Mouse (Mus musculus) gastrocnemius, postnatal 4 days (tissue): Measurements from ENCODE around the gene Steap3. TPM values are rescaled to one million over a fixed set of nuclear protein-coding genes. Genes with fewer than 3 reads are reported as not detected.

ENCODE experiments used
- DNase-seq, 2 experiments: peaks; one replicate each; pipeline ENCODE4 v3.0.0; 2021 to 2022; ENCODE audit warnings: low spot score in 2 of 2, mixed read lengths in 2 of 2
- total RNA-seq, 2 experiments: library from RNA; stranded (reverse); gene quantifications; 2 replicates each; pipeline ENCODE4 v1.2.3; 2021

The Steap3 gene
- total RNA-seq, 2 experiments from 2014 or later: 44.1 to 46.3 TPM

DNA sequence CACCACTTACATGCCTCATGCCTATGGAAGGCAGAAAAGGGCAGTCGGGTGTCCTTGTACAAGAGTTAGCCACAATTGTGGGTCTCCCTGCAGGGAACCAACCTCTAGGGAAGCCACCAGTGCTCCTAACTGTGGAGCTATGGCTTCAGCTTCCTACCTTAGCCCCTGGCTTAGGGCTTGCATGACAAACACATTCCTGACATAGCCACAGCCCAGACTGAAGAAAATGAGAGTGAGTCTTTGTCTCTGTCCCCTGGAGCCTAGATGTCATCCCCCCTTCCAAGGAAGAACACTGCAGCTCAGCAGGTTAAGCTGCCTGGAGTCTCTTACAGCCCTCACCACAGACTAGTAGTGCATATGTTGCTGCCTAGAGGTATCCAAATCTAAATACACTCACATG lies 67.7 kb downstream of the Steap3 start:
- DNase-seq: no peak

DNA sequence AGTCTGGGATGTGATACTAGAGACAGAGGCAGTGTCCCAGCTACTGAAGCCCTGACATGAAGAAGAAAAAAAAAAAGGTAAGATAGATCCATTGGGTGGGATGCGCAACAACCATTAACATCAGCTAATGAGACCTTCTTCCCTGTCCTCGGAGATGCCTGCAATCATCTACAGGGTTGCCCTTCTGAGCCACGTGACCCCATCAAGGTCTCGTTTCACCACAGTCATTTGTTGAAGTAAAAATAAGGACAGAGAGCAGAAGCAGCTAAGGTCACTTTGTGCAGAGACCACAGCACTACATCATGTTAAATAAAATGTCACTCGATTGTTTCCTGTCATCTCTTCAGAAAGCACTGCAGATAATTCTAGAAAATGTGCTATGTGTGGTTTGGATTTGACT lies 68.7 kb downstream of the Steap3 start:
- no peak for DNase-seq

DNA sequence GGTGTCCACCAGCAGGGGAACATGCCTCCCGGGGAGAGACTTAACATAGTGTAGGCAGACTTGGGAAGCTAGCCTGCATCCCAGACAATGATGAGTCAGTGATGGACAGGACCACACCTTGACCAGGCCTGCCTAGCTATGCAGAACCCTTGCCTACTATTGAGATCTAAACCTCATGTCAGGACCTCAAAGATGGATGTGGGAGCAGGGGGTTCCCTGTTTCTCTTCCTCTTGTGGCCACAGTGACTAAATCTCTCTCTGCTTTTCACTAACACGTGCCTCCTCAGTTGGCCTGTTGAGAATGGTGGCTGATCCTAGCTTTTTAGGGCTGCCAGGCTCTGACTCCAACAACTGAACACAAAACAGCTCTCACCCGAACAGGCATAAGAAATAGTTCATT lies 70.0 kb downstream of the Steap3 start:
- no peak for DNase-seq

DNA sequence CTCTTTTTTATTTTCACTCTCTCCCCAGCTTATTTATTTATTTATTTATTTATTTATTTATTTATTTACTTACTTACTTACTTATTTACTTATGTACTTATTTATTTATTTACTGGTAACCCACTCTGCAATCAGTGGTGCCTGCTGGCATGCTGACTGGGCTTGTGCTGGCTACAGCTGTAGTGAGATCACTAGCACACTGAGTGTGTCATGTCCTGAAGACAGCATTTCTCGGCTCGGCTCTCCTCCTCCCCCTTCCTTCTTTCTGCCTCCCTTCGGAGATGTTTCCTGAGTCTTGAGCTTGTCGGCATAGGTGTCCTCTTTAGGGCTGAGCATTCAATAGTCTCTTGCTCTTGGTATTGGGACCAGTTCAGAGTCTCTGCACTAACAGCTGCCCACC lies 73.6 kb downstream of the Steap3 start:
- DNase-seq: no peak

DNA sequence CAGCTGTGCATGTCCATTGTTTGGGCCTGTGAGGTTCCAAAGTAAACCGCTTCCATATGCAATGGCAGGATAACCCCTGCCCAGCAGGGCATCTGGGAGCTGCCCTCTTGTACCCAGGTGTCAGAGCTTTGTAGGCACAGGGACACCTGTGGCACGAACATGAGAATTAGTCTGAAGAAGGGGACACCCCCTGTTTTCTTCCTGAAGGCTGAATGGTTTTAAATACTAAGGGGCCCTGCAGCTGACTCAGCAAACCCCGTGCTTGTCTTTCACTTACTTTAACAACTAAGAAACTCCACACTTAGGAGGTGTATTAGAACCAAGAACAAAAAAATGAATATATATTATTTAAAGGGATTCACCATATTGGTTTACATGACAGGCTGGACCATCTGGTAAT lies 74.4 kb downstream of the Steap3 start:
- DNase-seq: no peak

DNA sequence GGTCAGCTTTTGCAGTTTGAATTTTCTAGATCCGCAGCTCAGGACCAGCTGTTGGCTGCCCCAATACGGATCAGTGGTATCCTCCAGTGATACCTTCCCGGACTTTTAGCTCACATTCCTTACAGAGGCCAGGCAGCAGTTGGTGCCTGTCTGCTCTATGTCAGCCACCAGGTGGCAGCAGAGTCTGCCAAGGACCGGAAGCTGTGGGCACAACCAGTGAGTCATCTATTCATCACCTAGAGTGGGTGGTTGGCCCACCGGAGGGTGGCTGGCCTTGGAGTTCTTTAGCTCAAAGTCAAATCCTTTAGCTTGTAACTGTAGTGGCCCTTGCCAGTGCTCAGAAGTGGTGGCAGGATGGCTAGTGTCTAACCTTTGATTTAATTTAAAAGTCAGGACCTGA lies 75.3 kb downstream of the Steap3 start:
- peak; percentile 43 to 70 for DNase-seq

DNA sequence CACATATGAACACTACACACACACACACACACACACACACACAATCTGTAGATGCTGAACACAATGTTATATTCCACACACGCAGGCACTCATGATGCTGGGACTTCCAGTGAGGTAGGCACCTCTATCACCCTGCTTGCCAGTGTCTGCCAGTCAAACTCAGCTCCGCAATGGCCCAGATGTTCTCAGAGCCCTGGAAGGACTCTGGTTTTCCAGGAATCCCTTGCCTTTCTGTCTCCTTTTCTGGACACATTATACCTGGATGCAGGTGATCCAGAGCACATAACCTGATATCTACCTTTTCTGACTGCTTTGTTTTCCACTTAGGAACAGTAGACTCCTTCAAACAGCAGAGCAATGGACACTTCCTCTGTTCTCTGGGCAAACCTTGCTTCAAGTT lies 75.8 kb downstream of the Steap3 start:
- DNase-seq: no peak

DNA sequence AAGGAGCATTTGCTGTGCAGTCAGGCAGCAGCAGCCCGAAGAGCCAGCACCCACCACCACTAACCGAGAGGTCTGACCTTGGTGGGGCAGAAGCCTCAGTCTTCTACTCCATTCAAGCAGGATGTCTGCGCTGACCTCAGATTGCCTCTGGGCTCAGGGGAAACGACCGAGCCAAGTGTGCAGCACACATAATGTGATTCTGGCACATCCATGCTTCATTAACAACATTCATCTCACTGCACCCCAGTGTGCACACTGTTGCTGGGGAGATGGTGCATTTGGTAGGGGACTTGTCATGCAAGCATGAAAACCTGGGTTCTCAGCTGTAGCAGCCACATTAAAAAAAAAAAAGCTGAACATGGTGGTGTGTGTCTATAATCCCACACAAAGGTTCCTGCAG lies 76.6 kb downstream of the Steap3 start:
- no peak for DNase-seq

DNA sequence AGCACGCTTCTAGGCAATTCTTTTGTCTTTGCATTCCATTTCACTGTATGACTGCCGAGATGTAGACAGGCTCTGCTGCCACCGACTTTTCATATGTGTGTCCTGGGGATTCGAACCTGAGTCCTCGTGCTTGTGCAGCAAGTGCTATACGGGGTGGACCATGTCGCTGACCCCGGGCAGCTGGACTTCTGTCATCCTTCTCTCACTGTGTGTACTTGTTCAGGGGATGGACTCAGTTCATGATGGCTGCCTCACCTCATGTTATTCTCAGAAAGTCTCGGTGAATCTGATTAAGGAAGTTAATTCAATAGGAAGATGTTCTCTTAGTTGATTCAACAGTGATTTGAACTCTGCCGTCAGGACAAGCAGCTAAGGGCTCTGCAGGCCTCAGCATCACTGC lies 78.9 kb downstream of the Steap3 start:
- no peak for DNase-seq

DNA sequence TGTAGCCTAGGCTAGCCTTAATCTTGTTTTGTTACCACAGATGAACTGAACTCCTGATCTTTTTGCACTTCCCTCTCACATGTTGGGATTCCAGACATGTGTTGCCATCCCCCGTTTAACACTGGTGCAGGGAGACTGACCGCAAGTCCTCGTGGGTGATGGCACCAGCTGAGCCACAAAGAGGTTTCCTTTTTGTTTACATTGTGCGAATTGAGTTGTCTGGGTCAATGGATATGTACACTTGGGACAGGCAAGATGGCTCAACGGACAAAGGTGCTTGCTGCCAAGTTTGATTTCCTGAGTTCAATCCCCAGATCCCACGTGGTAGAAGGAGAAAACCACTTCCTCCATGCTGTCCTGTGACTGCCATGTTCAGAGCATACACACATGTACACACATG lies 80.2 kb downstream of the Steap3 start:
- DNase-seq: no peak

DNA sequence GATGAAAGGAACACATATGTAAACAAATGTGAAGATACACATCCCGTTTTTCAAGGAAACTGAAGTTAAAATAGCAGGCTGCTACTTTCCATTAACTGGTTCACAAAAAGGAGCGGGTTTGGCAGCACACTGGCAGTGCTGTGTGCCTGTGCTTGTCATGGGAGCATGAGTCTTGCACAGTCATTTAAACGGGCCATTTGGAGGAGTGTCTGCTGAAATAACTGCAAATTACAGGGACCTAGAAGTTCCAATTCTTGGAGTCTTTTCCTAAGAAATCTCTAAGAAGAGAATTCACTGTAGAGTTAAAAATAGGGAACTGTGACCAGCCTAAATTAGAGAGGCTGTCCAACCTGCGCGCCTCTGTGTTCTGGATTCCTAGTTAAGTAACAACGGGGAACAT lies 81.6 kb downstream of the Steap3 start:
- no peak for DNase-seq

DNA sequence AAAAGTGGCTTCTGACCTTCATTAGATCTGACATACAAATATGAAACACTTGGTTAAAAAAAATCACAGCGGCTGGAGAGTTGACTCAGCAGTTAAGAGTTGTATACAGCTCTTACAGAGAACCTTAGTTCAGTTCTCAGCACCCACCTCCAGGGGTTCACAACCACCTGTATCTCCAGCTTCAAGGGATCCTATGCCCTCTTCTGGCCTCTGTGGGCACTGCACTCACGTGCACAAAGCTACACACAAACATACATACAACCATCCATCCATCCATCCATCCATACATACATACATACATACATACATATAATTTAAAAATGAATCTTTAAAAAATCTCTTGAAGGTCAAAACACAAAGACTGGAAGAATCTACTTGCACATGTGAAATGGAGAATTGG lies 82.2 kb downstream of the Steap3 start:
- no peak for DNase-seq

DNA sequence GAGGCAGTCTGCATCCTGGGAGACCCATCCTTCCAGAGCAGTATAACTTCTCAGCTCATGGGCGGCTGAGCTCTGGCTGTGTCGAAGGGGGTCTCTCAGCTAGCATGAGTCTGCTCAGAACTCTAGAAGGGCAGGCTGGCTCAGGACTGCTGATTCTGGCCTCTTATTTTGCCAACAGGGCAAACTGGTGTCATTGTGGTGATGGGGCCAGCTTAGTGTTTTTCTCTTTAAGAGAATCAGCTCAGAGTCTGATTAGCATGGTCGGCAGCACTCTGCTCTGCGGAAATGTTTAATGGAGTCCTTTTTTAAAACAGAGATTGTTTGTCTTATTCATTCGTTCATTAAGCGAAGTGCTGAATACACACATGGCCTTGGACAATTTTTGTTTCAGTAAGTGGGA lies 83.3 kb downstream of the Steap3 start:
- DNase-seq: no peak

DNA sequence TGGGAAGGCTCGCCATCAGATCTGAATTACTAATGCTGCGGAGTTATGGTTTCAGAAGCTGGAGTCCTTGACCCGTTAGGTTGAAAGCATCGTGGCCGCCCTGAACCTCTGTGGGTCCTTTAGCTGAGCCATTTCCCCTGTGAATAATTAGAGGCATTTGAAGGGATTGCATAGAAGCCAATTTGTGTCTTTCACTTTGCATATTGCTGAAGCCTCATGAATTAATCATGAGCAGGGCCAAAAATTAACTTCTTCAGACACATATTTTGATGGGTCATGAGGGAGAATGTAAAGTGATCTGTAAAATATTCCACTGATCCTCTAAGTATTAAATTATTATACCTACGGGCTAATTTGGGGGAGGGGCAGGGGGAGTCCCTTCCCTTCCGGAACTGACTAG lies 85.4 kb downstream of the Steap3 start:
- no peak for DNase-seq

DNA sequence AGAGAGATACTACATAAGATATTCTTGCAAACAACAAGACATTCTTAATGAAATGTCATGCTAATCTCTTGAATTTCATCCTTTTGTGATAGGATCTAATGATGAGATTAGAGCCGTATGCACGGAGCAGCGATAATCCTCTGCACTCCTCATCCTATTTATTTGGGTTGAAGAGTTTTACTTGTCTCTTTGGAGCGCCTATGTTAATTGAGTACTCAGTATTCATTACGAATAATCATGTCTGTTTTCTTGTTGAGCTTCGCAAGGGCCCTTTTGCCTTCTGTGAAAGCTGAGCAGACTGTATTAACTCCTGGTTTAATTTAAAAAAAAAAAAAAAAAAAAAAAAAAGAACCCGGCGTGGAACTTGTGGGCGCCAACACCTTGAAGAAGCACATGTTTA lies 85.8 kb downstream of the Steap3 start:
- DNase-seq: no peak

DNA sequence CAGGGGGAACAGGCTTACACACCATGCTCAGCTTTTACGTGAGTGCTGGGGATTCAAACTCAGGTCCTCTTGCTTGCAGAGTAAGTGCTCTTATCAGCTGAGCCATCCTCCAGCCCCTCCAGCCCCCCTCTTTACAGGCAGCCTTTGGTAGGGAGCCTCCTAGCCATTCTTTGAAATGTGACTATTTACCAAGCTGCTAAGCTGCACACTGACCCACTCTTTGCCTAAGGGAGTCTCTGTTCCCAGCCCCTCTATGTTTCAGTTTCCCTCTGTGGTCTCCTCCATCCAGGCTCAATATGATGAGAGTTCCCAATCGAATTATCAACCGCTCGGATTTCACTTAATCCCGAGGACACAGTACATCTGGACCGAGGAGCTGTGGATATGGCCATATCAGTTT lies 86.3 kb downstream of the Steap3 start:
- no peak for DNase-seq

DNA sequence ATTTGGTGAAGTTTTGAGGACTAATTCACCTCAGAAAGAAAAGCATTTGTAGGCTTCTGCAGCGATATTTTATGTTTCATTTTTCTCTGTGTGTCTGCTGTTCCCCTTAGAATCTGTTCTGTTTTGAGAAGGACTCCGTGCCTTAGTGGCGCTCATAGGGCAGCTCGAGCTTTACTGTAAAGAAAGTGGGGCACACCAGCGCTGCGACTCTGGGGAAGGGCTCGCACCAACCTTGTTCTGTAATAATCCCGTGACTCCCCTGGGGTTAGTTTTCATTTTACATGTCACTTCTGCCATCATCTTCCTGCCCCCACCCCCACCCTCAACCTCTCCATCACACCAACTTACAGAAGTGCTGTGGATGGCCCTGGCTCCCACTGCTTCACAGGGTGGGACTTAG lies 95.4 kb downstream of the Steap3 start:
- no peak for DNase-seq

DNA sequence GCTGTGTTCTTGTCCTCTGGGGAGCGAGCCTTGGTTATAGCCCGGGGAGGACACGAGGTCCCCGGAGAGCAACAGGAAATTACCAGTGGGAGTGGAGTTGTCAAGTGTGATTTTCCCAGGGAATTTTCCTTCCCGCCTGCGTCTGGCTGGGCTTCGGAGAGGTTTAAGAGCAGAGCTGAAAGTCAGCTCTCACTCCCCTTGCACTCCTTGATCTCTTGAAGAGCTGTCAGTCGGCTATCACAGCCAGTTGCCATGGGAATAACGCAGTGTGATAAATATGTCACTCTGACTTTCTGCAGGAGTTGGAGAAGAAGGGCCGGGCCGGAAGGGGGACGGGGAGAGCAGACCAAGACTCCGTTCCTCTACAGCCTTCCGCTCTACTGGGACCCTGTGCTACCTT lies 96.2 kb downstream of the Steap3 start:
- DNase-seq: no peak

DNA sequence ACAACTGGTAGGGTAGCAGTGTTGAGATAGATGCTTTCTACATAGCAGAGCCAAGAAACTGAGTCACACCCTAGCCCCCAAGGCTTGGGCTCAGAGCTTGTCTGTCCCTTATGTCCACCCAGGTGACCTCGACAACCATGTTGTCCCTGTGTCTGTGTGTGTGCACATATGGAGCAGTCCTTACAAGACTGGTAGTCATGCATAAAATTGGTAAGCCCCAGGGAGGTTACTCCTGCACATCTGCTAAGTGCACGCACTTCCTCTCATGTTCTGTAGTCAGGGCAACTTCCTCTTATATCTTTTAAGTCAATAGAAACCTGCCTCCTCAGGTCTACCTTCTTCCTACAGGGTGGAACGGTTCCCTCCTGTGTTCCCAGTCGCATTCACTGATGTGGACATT lies 97.5 kb downstream of the Steap3 start:
- DNase-seq: no peak

DNA sequence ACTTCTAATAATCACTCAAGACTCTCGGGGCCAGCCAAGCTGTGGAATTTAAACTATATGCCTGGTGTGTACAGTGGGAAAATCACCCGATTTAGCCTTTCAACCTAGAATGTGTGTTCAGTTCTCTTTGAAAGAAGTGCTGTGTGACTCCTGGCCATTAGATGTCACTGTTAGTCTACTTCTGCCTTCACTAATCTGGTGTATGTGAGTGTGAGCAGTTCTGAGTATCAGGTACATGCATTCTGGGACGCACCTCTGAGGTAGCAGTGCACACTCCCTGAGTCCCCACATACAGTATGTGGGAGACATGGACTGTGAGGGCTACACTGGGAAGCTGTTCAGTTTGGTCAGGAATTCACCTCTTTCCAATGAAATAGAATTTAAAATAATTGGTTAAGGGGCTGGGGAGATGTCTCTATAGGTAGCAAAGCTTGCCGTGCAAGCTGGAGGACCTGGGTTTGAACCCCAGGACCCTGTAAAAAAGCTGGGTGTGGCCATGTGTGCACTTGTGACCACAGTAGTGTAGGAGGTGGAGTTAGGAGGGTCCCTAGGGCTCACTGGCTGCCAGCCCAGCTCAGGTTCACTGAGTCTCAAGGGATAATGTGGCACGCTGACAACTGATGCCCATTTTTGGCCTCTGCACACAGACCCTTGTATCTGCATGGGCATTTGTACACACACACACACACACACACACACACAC lies 100.5 kb downstream of the Steap3 start:
- no peak for DNase-seq

DNA sequence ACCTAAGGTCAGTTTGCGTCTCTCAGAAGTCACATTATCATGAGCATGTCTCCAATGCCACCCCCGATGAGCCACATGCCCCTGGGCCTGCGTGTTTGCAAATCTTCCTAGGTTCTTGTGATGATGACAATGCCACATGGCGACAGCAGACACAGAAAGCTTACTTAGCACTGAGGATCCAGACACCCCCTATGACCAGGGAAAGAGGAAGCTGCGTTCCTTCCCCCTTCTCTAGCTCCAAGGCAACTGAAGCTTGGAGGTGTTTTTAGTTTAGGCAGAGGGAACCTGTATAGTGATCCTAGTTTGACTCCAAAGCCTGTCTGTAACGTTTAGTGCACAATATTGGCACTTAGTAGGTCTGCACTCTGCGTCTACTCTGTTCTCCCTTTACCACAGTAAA lies 102.2 kb downstream of the Steap3 start:
- DNase-seq: no peak

DNA sequence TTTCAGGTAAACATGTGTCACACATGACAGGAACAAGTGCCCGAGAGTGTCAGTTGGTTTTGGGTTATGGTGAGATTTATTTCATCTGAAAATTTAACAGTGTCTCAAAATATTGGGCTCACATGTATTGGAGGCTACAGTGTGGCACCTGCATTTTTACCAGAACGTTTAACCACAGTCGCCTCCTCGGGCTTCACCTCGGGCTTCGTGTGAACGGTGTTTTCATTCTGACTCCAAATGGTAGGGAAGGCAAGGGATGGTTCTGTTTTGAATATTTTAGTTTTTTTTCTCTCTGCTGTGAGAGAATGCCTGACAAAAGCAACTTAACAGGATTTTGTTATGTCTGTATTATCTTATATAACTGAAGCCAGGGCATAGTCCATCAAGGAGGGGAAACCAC lies 103.8 kb downstream of the Steap3 start:
- no peak for DNase-seq

DNA sequence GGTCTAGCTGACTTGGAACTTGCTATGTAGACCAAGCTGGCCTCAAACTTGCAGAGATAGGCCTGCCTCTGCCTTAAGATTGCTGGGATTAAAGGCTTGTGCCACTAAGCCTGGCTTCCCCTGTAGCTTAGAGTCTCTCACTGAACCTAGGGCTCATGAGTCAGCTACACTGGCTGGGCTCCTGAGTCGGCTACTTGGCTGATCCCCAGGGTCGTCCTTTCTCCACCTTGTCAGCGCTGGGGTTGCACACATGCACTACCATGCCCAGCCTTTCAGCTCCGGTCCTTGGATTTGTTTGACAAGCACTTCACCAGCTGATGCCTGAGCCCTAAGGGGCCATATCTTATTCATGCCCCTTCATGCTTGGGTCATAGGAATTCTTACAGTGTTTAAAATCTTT lies 104.5 kb downstream of the Steap3 start:
- no peak for DNase-seq

DNA sequence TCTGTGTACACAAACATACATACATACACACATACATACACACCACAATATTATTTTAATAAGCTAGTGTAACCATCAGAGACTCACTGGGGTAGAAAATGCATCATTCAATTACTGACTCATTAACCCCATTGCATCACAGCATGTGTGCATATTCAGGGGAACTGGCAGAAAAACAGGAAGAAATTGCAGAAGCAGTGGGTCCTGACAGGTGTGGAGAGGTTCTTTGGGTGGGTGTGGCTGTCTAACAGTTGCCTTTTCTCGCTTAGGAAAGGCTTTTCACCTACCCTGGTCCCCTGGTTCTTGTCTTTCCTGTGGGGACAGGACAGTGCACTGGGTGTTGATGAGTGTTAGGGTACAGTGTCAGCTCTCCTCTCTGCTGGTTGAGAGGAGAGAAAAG lies 109.9 kb downstream of the Steap3 start:
- DNase-seq: no peak
